Mouse (Mus musculus): ENCODE measurements around the gene Rbm33.

- TF ChIP-seq CTCF (IDR thresholded peaks at IDR 0.05; ENCODE audit: extremely low read depth, insufficient read depth, insufficient read length, insufficient replicate concordance) (no peak), POLR2A (IDR thresholded peaks at IDR 0.05; ENCODE audit: low read depth, low read length) (no peak)
Observed at GRCm38 (mm10) chr5:28373498-28374427, 56.8 kb downstream of the Rbm33 start.

Data from spleen, adult 2 months (tissue).